Mouse (Mus musculus) myocyte (in vitro differentiated cells): ENCODE measurements at regions not wholly inside any gene's neighbourhood (a gene's known extent, or its start where the extent isn't known, plus 50 kb on each side); places are given as distances from the start of the nearest gene placed in this dataset.

Source experiments
- MAX ChIP-seq: IDR thresholded peaks from one replicate; pipeline ENCODE4 v1.6.1; 2011; ENCODE audit warnings: low read depth, mild to moderate bottlenecking, control low read depth
- POLR2A ChIP-seq: IDR thresholded peaks from one replicate; pipeline ENCODE4 v1.6.1; 2011; ENCODE audit warnings: low read depth, mild to moderate bottlenecking, control low read depth, moderate library complexity; ENCODE audit not compliant: insufficient read length
- POLR2AphosphoS2 ChIP-seq: IDR thresholded peaks from one replicate; pipeline ENCODE4 v1.6.1; 2011; ENCODE audit warnings: low read depth, control low read depth; ENCODE audit not compliant: insufficient read length
- TCF12 ChIP-seq: IDR thresholded peaks from one replicate; pipeline ENCODE4 v1.6.1; 2011; ENCODE audit warnings: mild to moderate bottlenecking, control low read depth; ENCODE audit not compliant: poor library complexity, insufficient read depth, severe bottlenecking

- TF ChIP-seq POLR2A (no peak), POLR2AphosphoS2 (no peak), TCF12 (no peak), MAX (no peak)
Measured at GRCm38 (mm10) chr13:47896646-47897045, 364.4 kb upstream of the Id4 start.
